Mouse (Mus musculus) forebrain, embryonic 10.5 days (tissue): ENCODE results near the gene Ripor2. TPM values are rescaled to one million over a fixed set of nuclear protein-coding genes. Genes with fewer than 3 reads are reported as not detected.

Experiments
- DNase-seq: peaks from one replicate; pipeline ENCODE4 v3.0.0-alpha.2; 2017; ENCODE audit warnings: low spot score; ENCODE audit errors: extremely low spot score
- H3K27ac ChIP-seq: fragments of 300-500 bp; sonication (generic); 2 replicates; pipeline ENCODE4 v1.5.1; 2016; ENCODE audit warnings: mild to moderate bottlenecking
- H3K27me3 ChIP-seq: fragments of 300-500 bp; sonication (generic); 2 replicates; pipeline ENCODE4 v1.6.1; 2016; ENCODE audit warnings: mild to moderate bottlenecking; ENCODE audit not compliant: poor library complexity, severe bottlenecking
- H3K36me3 ChIP-seq: fragments of 300-500 bp; sonication (generic); replicated peaks from 2 replicates; pipeline ENCODE4 v1.6.1; 2016; ENCODE audit warnings: mild to moderate bottlenecking, moderate library complexity
- H3K4me1 ChIP-seq: fragments of 300-500 bp; sonication (generic); 2 replicates; pipeline ENCODE4 v1.6.1; 2016
- H3K4me3 ChIP-seq: fragments of 300-500 bp; sonication (generic); 2 replicates; pipeline ENCODE4 v1.5.1; 2016; ENCODE audit warnings: mild to moderate bottlenecking, moderate library complexity
- H3K9me3 ChIP-seq: fragments of 300-500 bp; sonication (generic); 2 replicates; pipeline ENCODE4 v1.6.1; 2016; ENCODE audit warnings: mild to moderate bottlenecking, moderate library complexity
- WGBS: fragments of 180-500 bp; shearing (Covaris S2); methylation state at CpG from one replicate; pipeline ENCODE4 v1.1.7; 2016; 5-methylcytosine and 5-hydroxymethylcytosine counted together
- polyA plus RNA-seq: library from polyadenylated mRNA; unstranded; fragments of >200 nt; fragmentation: Nextera tagmentation; extraction: Ambion mirVana; gene quantifications from 2 replicates; pipeline ENCODE4 v1.2.1, GENCODE M21; 2016

Gene Ripor2
- polyA plus RNA-seq, 1 experiment from 2014 or later = 2.2 TPM

- Histone ChIP-seq H3K9me3 (no peaks in the 10 kb centered on the region), H3K36me3 (no peaks in the 10 kb centered on the region), H3K4me3 (no peak overlapping the region), H3K27me3 (peaks cover 14% of the 10 kb centered on the region; the same call in 1 of the 2 replicates), H3K27ac (0 out of 2 replicates have a peak overlapping the region, but pooled peaks have one; percentile 35), H3K4me1 (peaks cover 23% of the 10 kb centered on the region)
- WGBS = 74% methylated on average over 5 of the region's 5 CpGs
- DNase-seq = no peak
Observed at GRCm38 (mm10) chr13:24715601-24716000, 133.6 kb downstream of the Ripor2 start.

GRCm38 (mm10) chr13:24716441-24716840 lies 134.5 kb downstream of the Ripor2 start:
- Histone ChIP-seq H3K27me3 (peaks cover 14% of the 10 kb centered on the region; the same call in 1 of the 2 replicates), H3K9me3 (no peaks in the 10 kb centered on the region), H3K4me1 (peaks cover 23% of the 10 kb centered on the region), H3K4me3 (no peak overlapping the region), H3K27ac (no peak overlapping the region), H3K36me3 (no peaks in the 10 kb centered on the region)
- 91% methylated on average over 9 of the region's 9 CpGs for WGBS
- no peak for DNase-seq

DNA sequence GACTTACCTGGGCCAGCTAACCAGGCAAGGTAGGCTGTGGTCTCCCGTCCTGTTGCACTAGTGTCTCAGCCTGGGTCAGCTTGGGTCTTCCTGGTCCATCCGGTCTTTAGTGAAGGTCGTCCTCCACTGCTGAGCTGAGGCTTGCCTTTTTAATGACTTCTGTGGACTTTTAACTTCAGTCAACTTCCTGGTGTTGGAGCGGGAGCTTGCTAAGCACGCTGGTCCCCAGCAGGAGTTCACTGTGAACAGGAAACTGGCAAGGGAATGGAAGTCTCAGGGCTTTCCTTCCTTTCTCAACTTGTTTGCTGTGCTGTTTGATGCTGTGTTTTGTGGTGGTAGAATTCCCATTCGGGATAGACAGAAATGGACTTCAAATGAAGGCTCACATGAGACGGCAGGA lies 135.7 kb downstream of the Ripor2 start:
- 77% methylated on average over 7 of the region's 7 CpGs for WGBS
- no peak overlapping the region for H3K4me3 ChIP-seq
- H3K9me3 ChIP-seq = no peaks in the 10 kb centered on the region
- DNase-seq = no peak
- peaks cover 14% of the 10 kb centered on the region; the same call in 1 of the 2 replicates for H3K27me3 ChIP-seq
- 0 out of 2 replicates have a peak overlapping the region, but pooled peaks have one; percentile 17 for H3K27ac ChIP-seq
- H3K36me3 ChIP-seq = no peaks in the 10 kb centered on the region
- H3K4me1 ChIP-seq = peaks cover 23% of the 10 kb centered on the region

DNA sequence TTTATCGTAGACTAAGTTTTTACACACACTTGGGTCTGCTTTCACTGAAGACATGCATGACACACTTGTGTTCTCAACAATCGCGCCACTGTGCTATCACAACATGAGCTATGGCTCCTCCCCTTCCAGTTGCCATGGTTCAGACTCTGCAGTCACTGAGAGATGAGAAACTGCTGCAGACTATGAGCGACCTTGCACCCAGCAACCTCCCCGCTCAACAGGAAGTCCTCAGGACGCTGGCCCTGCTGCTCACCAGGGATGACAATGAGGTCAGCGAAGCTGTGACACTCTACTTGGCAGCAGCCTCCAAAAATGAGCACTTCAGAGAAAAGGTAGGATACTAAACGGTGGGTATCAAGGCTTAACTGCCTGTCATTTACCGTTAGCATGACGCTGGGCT lies 139.5 kb downstream of the Ripor2 start:
- no peak overlapping the region for H3K27ac ChIP-seq
- H3K36me3 ChIP-seq = no peaks in the 10 kb centered on the region
- 84% methylated on average over 10 of the region's 10 CpGs for WGBS
- H3K4me3 ChIP-seq = no peak overlapping the region
- no peaks in the 10 kb centered on the region for H3K9me3 ChIP-seq
- no peaks in the 10 kb centered on the region for H3K27me3 ChIP-seq
- no peak for DNase-seq
- H3K4me1 ChIP-seq = peaks cover 19% of the 10 kb centered on the region

DNA sequence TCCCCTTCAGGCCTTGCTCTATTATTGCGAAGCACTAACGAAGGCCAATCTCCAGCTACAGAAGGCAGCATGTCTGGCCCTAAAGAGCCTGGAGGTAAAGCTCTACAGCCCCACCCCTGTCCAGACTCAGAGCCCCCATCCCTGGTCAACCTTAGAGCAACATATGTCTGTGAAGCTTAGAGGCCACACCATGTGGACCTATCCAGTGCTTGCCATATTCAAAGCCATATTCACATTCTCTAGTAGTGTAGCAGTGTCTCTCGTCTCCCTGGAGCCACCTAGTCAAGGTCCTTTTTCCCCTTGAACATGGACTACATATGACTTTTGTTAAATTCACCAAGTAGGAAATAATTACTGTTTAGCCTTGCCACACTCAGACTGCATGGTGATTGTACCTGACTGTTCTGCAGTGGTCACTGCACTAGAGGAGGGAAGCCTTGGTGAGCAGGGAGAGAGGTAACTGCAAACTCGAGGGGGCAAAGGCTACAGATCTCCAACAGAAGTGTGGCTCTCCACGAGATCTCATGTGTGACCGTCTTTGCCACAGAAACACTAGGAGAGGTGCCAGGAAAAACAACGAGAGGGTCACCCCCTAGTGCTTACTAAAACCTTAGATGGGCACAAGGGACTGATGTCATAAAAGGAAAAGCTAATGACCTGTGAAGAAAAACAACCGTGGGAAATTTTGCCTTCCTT lies 141.9 kb downstream of the Ripor2 start:
- H3K9me3 ChIP-seq = no peaks in the 10 kb centered on the region
- 66% methylated on average over 8 of the region's 8 CpGs for WGBS
- H3K4me3 ChIP-seq = no peak overlapping the region
- H3K27me3 ChIP-seq = no peaks in the 10 kb centered on the region
- no peak for DNase-seq
- peaks cover 22% of the 10 kb centered on the region for H3K4me1 ChIP-seq
- H3K36me3 ChIP-seq = no peaks in the 10 kb centered on the region
- H3K27ac ChIP-seq = no peak overlapping the region

DNA sequence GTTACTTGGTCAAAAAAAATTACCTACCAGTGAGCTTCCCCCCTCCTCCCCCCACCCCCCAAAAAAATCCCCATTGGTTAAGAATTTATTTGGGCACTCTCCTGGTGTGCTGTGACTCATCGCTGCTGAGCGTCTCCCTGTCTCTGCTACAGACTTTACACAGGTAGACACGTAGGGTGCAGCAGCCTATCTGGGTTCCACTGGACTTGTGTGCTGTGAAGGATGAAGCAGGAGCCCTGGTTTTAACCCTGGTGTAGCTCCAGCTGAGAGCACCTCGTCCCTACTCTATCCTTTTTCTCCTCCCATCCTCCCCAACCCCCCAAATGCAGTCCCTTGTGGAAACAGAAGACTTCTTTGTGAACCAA lies 142.4 kb downstream of the Ripor2 start:
- Histone ChIP-seq H3K9me3 (no peaks in the 10 kb centered on the region), H3K27me3 (no peaks in the 10 kb centered on the region), H3K27ac (peak overlapping the region; percentile 65), H3K4me3 (no peak overlapping the region), H3K4me1 (peaks cover 22% of the 10 kb centered on the region), H3K36me3 (no peaks in the 10 kb centered on the region)
- DNase-seq = no peak
- WGBS = 57% methylated on average over 4 of the region's 4 CpGs

DNA sequence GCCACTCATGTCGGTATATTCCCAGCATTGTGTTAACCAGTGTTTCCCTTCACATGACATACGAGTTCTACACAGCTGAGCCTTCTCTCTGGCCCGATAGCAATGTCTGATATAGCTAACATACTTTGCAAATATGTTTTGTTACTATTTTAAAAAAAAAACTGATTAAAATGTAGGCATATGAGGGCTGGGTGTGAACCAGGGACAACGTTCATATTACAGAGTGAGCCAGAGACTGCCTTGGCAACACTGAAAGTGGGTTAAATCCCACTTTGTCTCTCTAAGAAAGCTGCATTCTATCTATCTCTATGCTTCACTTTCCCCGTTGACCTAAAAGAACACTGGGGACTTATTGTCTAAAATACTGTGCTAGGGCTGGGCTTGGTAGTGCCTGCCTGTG lies 147.1 kb downstream of the Ripor2 start:
- Histone ChIP-seq H3K9me3 (no peaks in the 10 kb centered on the region), H3K36me3 (no peaks in the 10 kb centered on the region; the same call in 1 of the 2 replicates), H3K4me3 (no peak overlapping the region), H3K4me1 (peaks cover 16% of the 10 kb centered on the region), H3K27me3 (no peaks in the 10 kb centered on the region), H3K27ac (no peak overlapping the region)
- WGBS = 90% methylated on average over 5 of the region's 5 CpGs
- no peak for DNase-seq

DNA sequence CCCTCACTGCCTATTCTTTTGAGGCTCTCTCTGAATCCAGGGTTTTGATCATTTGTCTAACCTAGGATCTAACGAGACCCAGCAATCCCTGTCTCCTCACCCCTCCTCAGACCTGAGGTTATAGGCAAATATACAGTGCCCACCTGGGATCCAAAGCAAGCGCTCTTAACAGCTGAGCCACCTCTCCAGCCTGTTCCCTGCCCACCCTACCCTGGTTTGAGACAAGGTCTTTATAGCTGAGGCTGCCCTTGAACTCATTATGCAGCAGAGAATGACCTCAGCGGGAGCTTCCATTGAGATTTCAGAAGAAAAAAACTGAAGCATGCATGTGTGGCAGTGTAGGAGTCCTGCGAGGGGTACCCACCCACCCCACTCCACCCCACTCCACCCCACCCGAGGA lies 152.5 kb downstream of the Ripor2 start:
- Histone ChIP-seq H3K27ac (no peak overlapping the region), H3K9me3 (no peaks in the 10 kb centered on the region), H3K4me3 (no peak overlapping the region), H3K4me1 (peaks cover 18% of the 10 kb centered on the region), H3K36me3 (peaks cover 2% of the 10 kb centered on the region; the same call in 1 of the 2 replicates), H3K27me3 (no peaks in the 10 kb centered on the region)
- DNase-seq = no peak
- 90% methylated on average over 5 of the region's 5 CpGs for WGBS

GRCm38 (mm10) chr13:24735608-24736131 lies 153.7 kb downstream of the Ripor2 start:
- Histone ChIP-seq H3K4me3 (no peak overlapping the region), H3K27me3 (no peaks in the 10 kb centered on the region), H3K9me3 (no peaks in the 10 kb centered on the region), H3K4me1 (peaks cover 18% of the 10 kb centered on the region), H3K27ac (no peak overlapping the region), H3K36me3 (peaks cover 5% of the 10 kb centered on the region)
- 85% methylated on average over 6 of the region's 6 CpGs for WGBS
- no peak for DNase-seq

DNA sequence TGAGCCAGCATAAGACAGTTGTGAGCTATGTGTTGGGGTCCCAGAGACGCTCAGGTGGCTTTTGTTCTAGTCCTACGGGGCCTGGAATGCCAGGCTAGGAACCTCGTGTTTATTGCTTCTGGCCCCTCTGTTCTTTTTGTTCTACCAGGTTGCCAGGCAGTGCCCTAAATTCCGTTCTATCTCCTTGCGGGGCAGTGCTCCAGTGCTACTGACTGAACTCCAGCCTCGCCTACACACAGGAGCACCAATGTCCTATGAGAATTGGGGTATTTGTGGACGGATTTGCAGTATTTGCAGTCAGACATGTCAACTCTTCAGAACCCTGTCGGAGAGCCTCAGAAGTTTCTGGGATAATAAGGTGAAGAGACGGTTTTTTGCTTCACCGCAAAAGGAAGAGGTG lies 159.0 kb downstream of the Ripor2 start, which contains the start of gene Armh2:
Armh2 (plus strand) TSS at position 205 of the 400 bp plus-strand sequence.
- H3K36me3 ChIP-seq = peaks cover 24% of the 10 kb centered on the region
- DNase-seq = no peak
- H3K9me3 ChIP-seq = no peaks in the 10 kb centered on the region
- no peak within 1 kb of the TSS for H3K27ac ChIP-seq
- no peak within 1 kb of the TSS for H3K4me3 ChIP-seq
- no peaks in the 10 kb centered on the region for H3K27me3 ChIP-seq
- WGBS = 93% methylated on average over 10 of the region's 10 CpGs
- H3K4me1 ChIP-seq = peaks cover under 1% of the 10 kb centered on the region; the same call in 1 of the 2 replicates

DNA sequence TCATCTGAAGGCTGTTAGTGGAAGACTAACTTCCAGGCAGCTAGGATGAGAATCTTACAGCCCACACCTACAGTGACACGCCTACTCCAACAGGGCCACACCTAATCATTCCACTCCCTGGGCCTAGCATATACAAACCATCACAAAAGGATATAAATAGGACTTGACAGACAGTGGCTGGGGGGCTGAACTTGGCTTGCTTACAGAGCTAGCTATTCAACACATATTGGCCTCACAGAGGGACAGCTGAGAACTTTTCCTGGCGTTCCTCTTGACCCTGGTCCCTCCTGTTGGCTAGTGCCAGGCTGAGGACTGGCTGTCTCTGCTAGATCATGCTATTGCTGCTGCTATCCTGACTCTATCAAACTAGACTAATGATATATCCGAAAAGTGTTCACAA lies 165.8 kb downstream of the Ripor2 start:
- H3K36me3 ChIP-seq = peaks cover 67% of the 10 kb centered on the region
- H3K4me3 ChIP-seq = no peak overlapping the region
- H3K27me3 ChIP-seq = no peaks in the 10 kb centered on the region
- WGBS = 94% methylated on average over 3 of the region's 3 CpGs
- DNase-seq = no peak
- no peaks in the 10 kb centered on the region for H3K4me1 ChIP-seq
- H3K27ac ChIP-seq = no peak overlapping the region
- H3K9me3 ChIP-seq = no peaks in the 10 kb centered on the region

GRCm38 (mm10) chr13:24750807-24751206 lies 168.8 kb downstream of the Ripor2 start:
- Histone ChIP-seq H3K4me1 (no peaks in the 10 kb centered on the region), H3K36me3 (peaks cover 80% of the 10 kb centered on the region), H3K9me3 (no peaks in the 10 kb centered on the region), H3K27ac (no peak overlapping the region), H3K27me3 (no peaks in the 10 kb centered on the region), H3K4me3 (no peak overlapping the region)
- DNase-seq = no peak
- 95% methylated on average over 8 of the region's 8 CpGs for WGBS

DNA sequence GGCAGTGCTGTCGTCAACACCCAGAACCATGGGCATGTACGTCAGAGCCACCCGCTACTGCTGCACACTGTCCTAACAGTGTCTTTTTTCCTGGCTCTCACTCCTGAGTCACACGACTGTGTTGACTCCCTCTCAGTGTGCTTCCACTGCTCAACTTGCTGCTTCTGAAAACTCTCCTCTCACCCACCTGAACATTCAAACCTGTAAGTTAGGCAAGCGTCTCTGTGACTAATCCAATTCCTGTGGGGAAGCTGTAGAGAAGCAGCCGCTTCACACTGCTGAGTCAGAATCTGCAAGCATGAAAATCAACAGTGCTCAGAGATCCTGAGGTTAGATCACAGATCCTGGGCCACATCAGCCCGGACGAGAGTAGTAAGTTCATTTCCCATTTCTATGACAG lies 169.4 kb downstream of the Ripor2 start:
- 93% methylated on average over 8 of the region's 8 CpGs for WGBS
- Histone ChIP-seq H3K4me3 (no peak overlapping the region), H3K27ac (no peak overlapping the region), H3K9me3 (no peaks in the 10 kb centered on the region), H3K36me3 (peaks cover 86% of the 10 kb centered on the region), H3K4me1 (no peaks in the 10 kb centered on the region), H3K27me3 (no peaks in the 10 kb centered on the region)
- no peak for DNase-seq
